Mouse (Mus musculus) kidney, adult 18-20 months (tissue): ENCODE measurements around the gene Ccdc138.
A peak's percentile ranks its signal among the peaks of the same experiment; 100 is the strongest.

ENCODE experiments used
- DNase-seq: peaks from one replicate; pipeline ENCODE4 v3.0.0; 2021

The Ccdc138 gene

GRCm38 (mm10) chr10:58585427-58586223 lies 87.9 kb downstream of the Ccdc138 start:
- no peak for DNase-seq

DNA sequence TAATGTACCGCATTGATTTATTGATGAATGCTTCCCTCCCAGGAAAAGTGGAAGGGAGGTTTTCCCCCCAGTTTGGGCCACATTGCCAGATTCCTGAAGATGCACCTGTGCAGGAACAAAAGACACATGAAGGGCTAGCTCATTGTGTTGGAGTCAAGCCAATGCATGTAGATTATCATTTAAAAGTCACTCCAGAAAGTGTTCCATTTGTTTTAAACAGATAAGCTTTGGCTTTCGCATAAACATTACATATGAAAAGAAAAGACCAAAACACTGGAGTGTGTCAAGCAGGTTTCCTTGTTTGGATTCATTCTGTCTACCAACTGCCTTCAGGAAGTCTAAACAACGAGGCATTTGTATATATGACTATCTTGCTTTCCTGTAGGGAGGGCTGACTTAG lies 96.7 kb downstream of the Ccdc138 start:
- no peak for DNase-seq

DNA sequence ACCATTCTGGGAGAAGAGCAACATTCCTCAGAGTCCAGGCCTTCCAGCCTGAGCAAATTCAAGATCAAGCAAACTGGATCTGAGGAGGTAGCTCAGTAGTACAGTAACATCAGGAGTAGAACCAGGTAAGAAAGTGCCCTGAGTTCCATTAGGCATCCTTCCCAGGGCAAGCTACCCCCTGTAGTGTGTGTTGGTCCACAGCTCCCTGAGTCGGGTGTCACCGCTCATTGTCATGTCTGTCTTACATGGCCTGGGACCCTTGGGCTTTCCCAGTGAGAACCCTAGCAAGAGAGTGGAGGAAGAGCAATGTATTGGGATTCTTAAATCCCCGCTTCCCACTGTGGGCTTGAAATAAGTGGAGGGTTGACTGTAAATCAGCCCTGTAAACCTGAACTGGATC lies 97.4 kb downstream of the Ccdc138 start:
- DNase-seq = no peak

DNA sequence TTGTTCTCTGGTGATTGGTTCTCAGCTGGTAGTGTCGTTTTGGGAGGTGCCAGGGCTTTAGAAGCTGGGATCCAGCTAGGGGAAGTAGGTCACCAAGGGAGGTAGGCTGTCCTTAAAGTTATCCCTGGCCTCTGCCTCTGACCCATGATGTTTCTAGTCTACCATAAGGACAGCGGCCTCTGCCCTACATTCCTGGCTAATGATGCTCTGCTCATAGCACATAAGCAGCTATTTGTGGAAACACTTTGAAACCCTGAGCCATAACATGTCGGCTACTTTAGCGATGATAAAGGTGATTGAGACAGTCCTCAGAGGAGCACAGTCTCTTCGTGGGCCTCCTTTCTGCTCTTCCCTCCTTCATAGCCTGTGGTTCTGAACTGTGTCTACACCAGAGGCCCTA lies 98.1 kb downstream of the Ccdc138 start:
- DNase-seq = no peak

DNA sequence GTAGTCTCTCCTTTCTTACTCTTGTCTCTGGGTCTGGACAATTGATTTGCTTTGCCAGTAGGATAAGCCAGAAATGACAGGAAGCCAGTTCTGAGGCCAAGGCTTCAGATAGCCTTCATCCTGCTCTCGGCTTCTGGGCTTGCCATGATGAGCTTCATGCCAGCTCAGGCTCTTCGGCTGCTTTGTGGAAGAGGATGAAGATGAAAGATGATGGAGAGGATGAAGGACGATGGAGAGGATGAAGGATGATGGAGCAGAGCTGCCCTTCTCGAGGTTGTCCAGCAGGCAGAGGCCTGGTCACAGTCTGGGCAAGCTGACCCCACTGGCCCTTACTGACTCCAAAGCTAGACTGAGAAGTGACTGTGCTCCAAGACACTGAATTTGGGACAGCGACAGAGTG lies 102.4 kb downstream of the Ccdc138 start:
- no peak for DNase-seq

GRCm38 (mm10) chr10:58600983-58601382 lies 103.2 kb downstream of the Ccdc138 start:
- DNase-seq = peak; percentile 1

DNA sequence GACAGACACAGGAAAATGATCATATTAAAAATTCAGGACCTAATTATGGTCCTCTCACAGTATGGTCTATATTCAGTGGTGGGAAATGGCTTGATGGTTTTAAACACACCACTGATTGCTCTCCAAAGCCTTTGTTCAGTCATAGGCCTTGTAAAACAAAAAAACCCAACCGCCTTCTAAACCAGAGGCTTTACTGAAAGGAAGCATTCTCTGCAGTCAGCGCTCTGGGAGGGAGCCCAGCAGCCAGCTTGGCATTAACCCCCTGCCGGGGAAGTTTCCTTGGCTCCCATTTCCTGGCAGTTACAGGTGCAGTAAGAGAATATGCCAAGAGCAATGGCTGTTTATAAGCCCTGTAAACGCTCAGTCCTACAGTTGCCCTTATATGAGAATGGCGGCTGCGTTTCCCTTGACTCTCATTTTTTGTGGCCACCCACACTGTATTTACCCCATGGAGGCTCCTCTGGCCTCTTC lies 103.7 kb downstream of the Ccdc138 start:
- DNase-seq = peak; percentile 10

DNA sequence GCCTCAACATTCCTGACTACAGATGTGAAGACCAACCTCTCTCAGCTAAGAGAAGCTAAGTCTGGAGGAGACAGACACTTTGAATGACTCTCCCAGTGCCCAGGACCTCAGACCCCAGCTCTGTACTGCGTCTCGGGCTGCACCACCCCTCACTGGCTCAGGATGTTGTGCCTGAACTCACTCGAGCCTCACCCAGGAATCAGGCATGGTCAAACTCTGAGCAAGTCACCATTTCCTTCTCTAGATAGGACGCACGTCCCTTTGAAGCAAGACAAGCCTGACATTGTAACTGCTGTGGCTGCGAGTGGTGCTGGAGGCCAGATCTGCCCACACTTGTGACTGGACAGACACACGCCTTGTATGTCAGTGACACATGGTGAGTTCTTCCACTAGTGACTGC lies 104.2 kb downstream of the Ccdc138 start:
- peak; percentile 1 for DNase-seq

- peak; percentile 91 for DNase-seq
Observed at GRCm38 (mm10) chr10:58604779-58605178, 107.0 kb downstream of the Ccdc138 start.

GRCm38 (mm10) chr10:58606356-58606755 lies 108.6 kb downstream of the Ccdc138 start:
- no peak for DNase-seq

- DNase-seq = no peak
Observed at GRCm38 (mm10) chr10:58608858-58609257, 111.1 kb downstream of the Ccdc138 start.

DNA sequence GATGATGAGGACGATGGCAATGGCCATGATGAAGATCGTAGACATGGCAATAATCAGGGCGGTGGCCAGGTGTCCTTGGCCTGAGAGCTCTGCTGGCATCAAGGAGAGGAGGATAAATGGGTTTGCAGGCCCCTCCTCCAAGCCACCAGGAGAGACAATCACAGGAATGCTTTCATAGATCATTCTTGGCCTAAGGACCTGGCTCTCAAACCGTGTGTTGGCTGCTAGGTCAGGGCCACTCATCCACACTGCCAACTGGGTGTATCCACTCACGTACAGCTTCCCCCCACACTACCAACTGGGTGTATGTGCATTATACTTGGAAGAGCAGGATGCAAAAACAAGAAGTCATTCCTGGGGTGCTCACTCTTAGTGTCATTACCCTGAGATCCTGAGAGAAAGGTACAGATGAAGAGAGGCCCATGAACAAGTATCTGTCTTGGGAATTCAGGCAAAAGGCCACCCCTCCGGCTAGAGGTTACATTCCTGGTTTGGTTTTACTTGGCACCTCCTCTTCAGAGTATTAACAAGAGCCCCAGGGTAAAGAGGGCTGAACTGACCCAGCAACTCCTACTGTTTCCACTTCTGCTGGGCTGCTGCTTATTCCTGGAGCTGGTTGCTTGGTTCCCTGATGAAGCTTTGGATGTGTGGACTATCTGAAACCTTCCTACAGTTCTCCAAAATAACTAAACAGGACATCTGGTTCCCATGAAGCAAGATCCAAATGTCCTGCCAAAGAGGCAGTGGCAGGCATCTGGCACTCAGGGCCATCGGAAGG lies 112.9 kb downstream of the Ccdc138 start:
- DNase-seq = no peak

GRCm38 (mm10) chr10:58614601-58615000 lies 116.9 kb downstream of the Ccdc138 start:
- no peak for DNase-seq

GRCm38 (mm10) chr10:58616565-58616964 lies 118.8 kb downstream of the Ccdc138 start:
- no peak for DNase-seq

DNA sequence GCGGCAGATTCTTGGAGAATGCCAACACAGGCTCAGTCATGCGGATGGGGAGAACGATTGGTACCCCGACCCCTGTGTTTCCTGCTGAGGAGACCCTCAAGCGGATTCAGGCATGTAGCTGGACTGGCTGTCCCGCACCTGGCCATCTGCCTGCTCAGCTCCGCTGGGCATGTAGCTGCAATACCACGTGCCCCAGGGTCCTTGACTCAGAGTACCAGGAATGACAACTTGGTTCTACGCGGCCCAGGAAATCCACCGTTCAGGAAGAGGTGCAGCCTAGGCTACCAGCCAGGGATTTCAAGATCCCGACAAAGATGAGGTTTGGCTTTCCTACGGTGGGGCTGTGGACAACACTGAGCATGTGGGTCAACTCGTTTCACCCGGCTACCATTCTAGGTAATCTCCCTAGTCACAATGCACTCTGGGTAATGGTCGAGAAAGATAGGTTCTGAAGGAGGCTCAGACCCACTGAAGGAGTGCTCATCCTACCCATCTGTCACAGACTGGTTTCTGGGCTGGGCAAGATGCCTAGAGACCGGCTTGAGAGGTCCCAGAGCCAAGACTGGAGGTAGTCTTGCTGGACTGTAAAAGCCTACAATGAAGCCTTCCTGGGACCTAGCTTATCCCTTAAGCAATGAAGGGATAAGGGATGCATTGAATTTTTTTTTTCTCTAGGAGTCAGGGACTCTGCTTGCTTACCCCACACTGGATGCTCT lies 120.9 kb downstream of the Ccdc138 start:
- DNase-seq = no peak

- DNase-seq = no peak
Observed at GRCm38 (mm10) chr10:58619266-58619665, 121.5 kb downstream of the Ccdc138 start.

DNA sequence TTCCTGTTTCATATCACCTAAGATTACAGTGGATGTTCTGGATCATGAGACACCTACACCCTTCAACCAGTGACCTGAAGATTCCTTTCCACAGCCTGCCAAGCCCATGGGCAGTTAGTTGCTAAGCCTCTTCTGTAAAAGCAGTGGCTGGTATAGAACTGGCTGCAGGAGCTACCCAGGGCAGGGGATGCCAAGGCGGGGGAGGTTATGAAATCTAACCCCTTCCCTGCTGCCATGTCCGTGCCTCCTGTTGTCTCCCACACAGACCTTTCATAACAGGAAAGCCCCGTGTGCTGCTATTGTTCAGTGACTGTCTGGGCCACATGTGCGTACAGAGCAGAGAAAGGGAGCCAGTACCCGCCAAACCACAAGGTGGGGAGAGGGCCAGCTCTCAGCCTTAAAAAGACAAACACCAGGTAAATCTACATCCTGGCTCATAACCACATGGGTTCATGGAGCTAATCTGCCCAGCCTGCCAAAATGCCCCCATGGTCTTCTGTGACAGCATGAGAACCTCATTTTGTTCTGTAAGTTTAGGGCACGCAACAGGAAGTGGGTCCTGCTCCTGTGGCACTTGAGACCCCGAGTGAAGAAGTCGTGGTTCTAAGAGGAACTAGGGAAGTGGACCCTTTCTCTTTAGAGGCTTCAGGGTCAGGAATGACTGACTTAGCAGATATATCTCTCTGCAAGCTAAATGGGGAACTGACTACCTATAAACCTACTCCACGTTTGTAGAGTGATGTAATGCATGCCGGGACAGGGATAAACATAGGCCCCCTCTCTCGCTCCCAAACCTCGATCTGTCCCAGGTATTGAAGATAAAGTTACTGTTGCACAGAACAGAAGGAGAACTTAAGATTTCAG lies 127.3 kb downstream of the Ccdc138 start:
- no peak for DNase-seq
